Mouse (Mus musculus): ENCODE results near the gene Krtap19-1. TPM values are rescaled to one million over a fixed set of nuclear protein-coding genes. Genes with fewer than 3 reads are reported as not detected.

The Krtap19-1 gene
- total and polyA plus RNA-seq, 3 experiments = not detected

GRCm38 (mm10) chr16:88847363-88847762 lies 21.8 kb downstream of the Krtap19-1 start:
- H3K9ac ChIP-seq (ENCODE audit: insufficient read depth, low read depth) = no peak overlapping the region
- H3K4me3 ChIP-seq (replicated peaks in 1 of 3; ENCODE audit: low read depth in 2 of 3, low read length in 2 of 3, poor library complexity in 1 of 3) = no peak overlapping the region
- H3K4me2 ChIP-seq (ENCODE audit: insufficient read depth, low read depth, poor library complexity, severe bottlenecking) = no peak overlapping the region
- no peaks in the 10 kb centered on the region for H3K4me1 ChIP-seq (ENCODE audit: control insufficient read depth in 1 of 2, insufficient read depth in 2 of 2)
- dilution Hi-C loops (cut with MboI; ENCODE audit: extremely low pct_ligation_motif_present, extremely low pct_unique_long_range_greater_than_20kb, low sequenced_read_pairs) = no loop called here
- TF ChIP-seq E2F4 (IDR thresholded peaks at IDR 0.05; ENCODE audit: insufficient replicate concordance, low read depth, low read length) (no peak), JUND (conservative IDR thresholded peaks at IDR 0.05; ENCODE audit: low read depth, low read length) (no peak), EP300 (IDR thresholded peaks at IDR 0.05; ENCODE audit: low read length) (no peak)
- no peaks in the 10 kb centered on the region for H3K79me2 ChIP-seq (replicated peaks; ENCODE audit: control insufficient read depth, extremely low read depth, insufficient read depth, poor library complexity, severe bottlenecking)
- H3K9me3 ChIP-seq (replicated peaks; ENCODE audit: low read length) = peaks cover 48% of the 10 kb centered on the region
- no peaks in the 10 kb centered on the region for H3K27me3 ChIP-seq (replicated peaks)
- H3K27ac ChIP-seq (ENCODE audit: insufficient read depth, low read depth) = no peak overlapping the region
- in situ Hi-C loops (cut with MboI; ENCODE audit: low pct_ligation_motif_present, low pct_unique_long_range_greater_than_20kb, low sequenced_read_pairs) = no loop called here
- H3K36me3 ChIP-seq (replicated peaks in 1 of 2; ENCODE audit: control insufficient read depth in 1 of 2, insufficient read depth in 1 of 2, low read length in 1 of 2) = no peaks in the 10 kb centered on the region
- no peak for DNase-seq (ENCODE audit: extremely low read depth)

- in situ Hi-C loops (cut with MboI; ENCODE audit: low pct_ligation_motif_present, low pct_unique_long_range_greater_than_20kb, low sequenced_read_pairs) (no loop called here), dilution Hi-C loops (cut with MboI; ENCODE audit: extremely low pct_ligation_motif_present, extremely low pct_unique_long_range_greater_than_20kb, low sequenced_read_pairs) (no loop called here)
- H3K27me3 ChIP-seq (replicated peaks) = no peaks in the 10 kb centered on the region
- TF ChIP-seq MAFK (IDR thresholded peaks at IDR 0.05; ENCODE audit: insufficient replicate concordance, low read length) (no peak), USF1 (IDR thresholded peaks at IDR 0.05; ENCODE audit: low read depth, low read length) (no peak), SMC3 (IDR thresholded peaks at IDR 0.05; ENCODE audit: low read depth, low read length) (no peak), PAX5 (IDR thresholded peaks at IDR 0.05; ENCODE audit: low read length) (no peak), POLR2A (IDR thresholded peaks at IDR 0.05; ENCODE audit: low read depth, low read length) (no peak), NELFE (IDR thresholded peaks at IDR 0.05; ENCODE audit: low read depth, low read length) (no peak)
- H3K27ac ChIP-seq (ENCODE audit: insufficient read depth, low read depth) = no peak overlapping the region
- H3K36me3 ChIP-seq (replicated peaks in 1 of 2; ENCODE audit: control insufficient read depth in 1 of 2, insufficient read depth in 1 of 2, low read length in 1 of 2) = no peaks in the 10 kb centered on the region
- peaks cover 47% of the 10 kb centered on the region for H3K9me3 ChIP-seq (replicated peaks; ENCODE audit: low read length)
- H3K4me3 ChIP-seq (replicated peaks in 1 of 3; ENCODE audit: low read depth in 2 of 3, low read length in 2 of 3, poor library complexity in 1 of 3) = no peak overlapping the region
- no peak for DNase-seq (ENCODE audit: extremely low read depth)
- H3K9ac ChIP-seq (ENCODE audit: insufficient read depth, low read depth) = no peak overlapping the region
- no peaks in the 10 kb centered on the region for H3K4me1 ChIP-seq (ENCODE audit: control insufficient read depth in 1 of 2, insufficient read depth in 2 of 2)
- H3K4me2 ChIP-seq (ENCODE audit: insufficient read depth, low read depth, poor library complexity, severe bottlenecking) = no peak overlapping the region
- H3K79me2 ChIP-seq (replicated peaks; ENCODE audit: control insufficient read depth, extremely low read depth, insufficient read depth, poor library complexity, severe bottlenecking) = no peaks in the 10 kb centered on the region
These were observed 42.2 kb downstream of the Krtap19-1 start for GRCm38 (mm10) chr16:88826978-88827377.

- in situ Hi-C loops (cut with MboI; ENCODE audit: low pct_ligation_motif_present, low pct_unique_long_range_greater_than_20kb, low sequenced_read_pairs) (no loop called here), dilution Hi-C loops (cut with MboI; ENCODE audit: extremely low pct_ligation_motif_present, extremely low pct_unique_long_range_greater_than_20kb, low sequenced_read_pairs) (no loop called here)
- Histone ChIP-seq H3K9me3 (replicated peaks; ENCODE audit: low read length) (peaks cover 46% of the 10 kb centered on the region), H3K4me3 (replicated peaks in 1 of 3; ENCODE audit: low read depth in 2 of 3, low read length in 2 of 3, poor library complexity in 1 of 3) (no peak within 1 kb of the TSS), H3K36me3 (replicated peaks in 1 of 2; ENCODE audit: control insufficient read depth in 1 of 2, insufficient read depth in 1 of 2, low read length in 1 of 2) (no peaks in the 10 kb centered on the region), H3K27me3 (replicated peaks) (no peaks in the 10 kb centered on the region), H3K79me2 (replicated peaks; ENCODE audit: control insufficient read depth, extremely low read depth, insufficient read depth, poor library complexity, severe bottlenecking) (no peaks in the 10 kb centered on the region), H3K27ac (ENCODE audit: insufficient read depth, low read depth) (no peak within 1 kb of the TSS), H3K4me1 (ENCODE audit: control insufficient read depth in 1 of 2, insufficient read depth in 2 of 2) (no peaks in the 10 kb centered on the region), H3K9ac (ENCODE audit: insufficient read depth, low read depth) (no peak within 1 kb of the TSS), H3K4me2 (ENCODE audit: insufficient read depth, low read depth, poor library complexity, severe bottlenecking) (no peak within 1 kb of the TSS)
- no peak for DNase-seq (ENCODE audit: extremely low read depth)
- TF ChIP-seq ZMIZ1 (IDR thresholded peaks at IDR 0.05; ENCODE audit: low read depth, low read length) (no peak), NRF1 (IDR thresholded peaks at IDR 0.05; ENCODE audit: low read depth, low read length) (no peak), CHD1 (IDR thresholded peaks at IDR 0.05; ENCODE audit: low read depth, low read length) (no peak), SIN3A (IDR thresholded peaks at IDR 0.05; ENCODE audit: low read length) (no peak), RAD21 (IDR thresholded peaks at IDR 0.05; ENCODE audit: low read depth, low read length) (no peak), TCF12 (IDR thresholded peaks at IDR 0.05; ENCODE audit: low read depth, low read length) (no peak), KAT2A (IDR thresholded peaks at IDR 0.05; ENCODE audit: insufficient replicate concordance, low read length) (no peak), NELFE (IDR thresholded peaks at IDR 0.05; ENCODE audit: low read depth, low read length) (no peak), MYC (IDR thresholded peaks at IDR 0.05; ENCODE audit: low read depth, low read length) (no peak), CTCF (conservative IDR thresholded peaks at IDR 0.05 in 1 of 2, IDR thresholded peaks at IDR 0.05 in 1 of 2; ENCODE audit: low read depth in 2 of 2, low read length in 2 of 2) (no peak), HCFC1 (IDR thresholded peaks at IDR 0.05; ENCODE audit: low read depth, low read length) (no peak)
These were observed 43.0 kb downstream of the Krtap19-1 start, which contains the start of gene Krtap14 for GRCm38 (mm10) chr16:88826095-88826652. TSS of gene Krtap14 (minus strand) at chr16:88826145.
